Mouse (Mus musculus) intestine, postnatal 0 days (tissue): ENCODE data around the gene Tyrp1. TPM values are rescaled to one million over a fixed set of nuclear protein-coding genes. Genes with fewer than 3 reads are reported as not detected.

Experiments used
- ATAC-seq: fragments of 200-750 bp; cut with Nextera tagmentation; 2 replicates; pipeline ENCODE4 v1.8.0; 2017; ENCODE audit warnings: mild to moderate bottlenecking, moderate TSS enrichment, moderate library complexity
- H3K27ac ChIP-seq: fragments of 300-500 bp; sonication (generic); 2 replicates; pipeline ENCODE4 v1.5.1; 2014; ENCODE audit warnings: mild to moderate bottlenecking, low read depth, low read length, moderate library complexity
- H3K27me3 ChIP-seq: fragments of 300-500 bp; sonication (generic); replicated peaks from 2 replicates; pipeline ENCODE4 v1.6.1; 2014; ENCODE audit warnings: low read length, mixed read lengths; ENCODE audit not compliant: control insufficient read depth, insufficient read depth
- H3K36me3 ChIP-seq: fragments of 300-500 bp; sonication (generic); 2 replicates; pipeline ENCODE4 v1.6.1; 2014; ENCODE audit warnings: mild to moderate bottlenecking, moderate library complexity; ENCODE audit not compliant: control insufficient read depth, insufficient read depth
- H3K4me1 ChIP-seq: fragments of 300-500 bp; sonication (generic); replicated peaks from 2 replicates; pipeline ENCODE4 v1.6.1; 2014; ENCODE audit warnings: antibody characterized with exemption, low read length, mixed read lengths; ENCODE audit not compliant: control insufficient read depth, insufficient read depth
- H3K4me2 ChIP-seq: fragments of 300-500 bp; sonication (generic); replicated peaks from 2 replicates; pipeline ENCODE4 v1.6.1; 2014; ENCODE audit warnings: low read depth, mild to moderate bottlenecking, moderate library complexity
- H3K4me3 ChIP-seq: fragments of 300-500 bp; sonication (generic); 2 replicates; pipeline ENCODE4 v1.5.1; 2014; ENCODE audit warnings: low read depth, low read length
- H3K9ac ChIP-seq: fragments of 300-500 bp; sonication (generic); 2 replicates; pipeline ENCODE4 v1.6.1; 2014; ENCODE audit warnings: mild to moderate bottlenecking, low read depth, low read length
- H3K9me3 ChIP-seq: fragments of 300-500 bp; sonication (generic); 2 replicates; pipeline ENCODE4 v1.6.1; 2016; ENCODE audit warnings: mixed run types; ENCODE audit not compliant: control insufficient read depth
- CTCF ChIP-seq: sonication (generic); IDR thresholded peaks from 2 replicates; pipeline ENCODE4 v1.5.1; 2016; ENCODE audit warnings: low read depth, mild to moderate bottlenecking, control low read depth, antibody characterized with exemption, moderate library complexity
- WGBS: fragments of 180-500 bp; shearing (Covaris S2); extraction: QIAGEN DNeasy Blood & Tissue Kit; methylation state at CpG from one replicate; pipeline ENCODE4 v1.1.7; 2014; 5-methylcytosine and 5-hydroxymethylcytosine counted together
- polyA plus RNA-seq: library from polyadenylated mRNA; unstranded; fragments of >200 nt; fragmentation: Nextera tagmentation; extraction: Ambion mirVana; gene quantifications from 2 replicates; pipeline ENCODE4 v1.2.1, GENCODE M21; 2015

Gene Tyrp1
- polyA plus RNA-seq: not detected in 2 replicates

DNA sequence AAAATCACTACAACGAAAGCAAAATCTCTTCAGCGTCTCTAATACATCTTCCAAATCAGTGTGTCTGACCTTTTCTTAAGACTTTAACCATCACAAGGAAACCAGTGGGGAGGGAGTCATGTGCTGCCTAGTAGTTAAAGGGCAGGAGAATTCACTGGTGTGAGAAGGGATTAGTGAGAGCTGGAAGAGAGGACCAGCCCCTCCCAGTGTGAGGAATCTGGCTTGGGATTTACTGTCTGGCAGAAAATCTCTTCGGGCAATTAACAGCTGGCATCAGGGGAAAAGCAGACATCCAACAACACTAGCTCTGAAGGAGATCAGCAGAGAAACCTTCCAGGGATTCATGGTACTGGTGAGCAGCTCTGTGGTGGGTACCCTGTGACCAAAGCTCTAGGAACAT, at the start of gene Tyrp1:
Tyrp1 (plus strand) TSS at position 74 of the 400 bp plus-strand sequence.
- ATAC-seq: no peak
- Histone ChIP-seq H3K4me3 (no peak within 1 kb of the TSS), H3K27me3 (no peaks in the 10 kb centered on the region), H3K4me2 (no peak within 1 kb of the TSS), H3K27ac (no peak within 1 kb of the TSS), H3K9me3 (no peaks in the 10 kb centered on the region), H3K36me3 (no peaks in the 10 kb centered on the region), H3K9ac (no peak within 1 kb of the TSS), H3K4me1 (no peaks in the 10 kb centered on the region)
- WGBS: 50% methylated on average over 3 of the region's 3 CpGs
- no peak for TF ChIP-seq CTCF

GRCm38 (mm10) chr4:80788339-80788738, 45.6 kb upstream of the Tyrp1 start:
- no peak for TF ChIP-seq CTCF
- H3K4me3 ChIP-seq: no peak overlapping the region
- H3K36me3 ChIP-seq: no peaks in the 10 kb centered on the region
- WGBS: 95% methylated on average over 1 of the region's 1 CpGs
- no peaks in the 10 kb centered on the region for H3K27me3 ChIP-seq
- H3K4me2 ChIP-seq: no peak overlapping the region
- H3K27ac ChIP-seq: no peak overlapping the region
- H3K4me1 ChIP-seq: no peaks in the 10 kb centered on the region
- H3K9me3 ChIP-seq: no peaks in the 10 kb centered on the region
- H3K9ac ChIP-seq: no peak overlapping the region
- ATAC-seq: no peak

DNA sequence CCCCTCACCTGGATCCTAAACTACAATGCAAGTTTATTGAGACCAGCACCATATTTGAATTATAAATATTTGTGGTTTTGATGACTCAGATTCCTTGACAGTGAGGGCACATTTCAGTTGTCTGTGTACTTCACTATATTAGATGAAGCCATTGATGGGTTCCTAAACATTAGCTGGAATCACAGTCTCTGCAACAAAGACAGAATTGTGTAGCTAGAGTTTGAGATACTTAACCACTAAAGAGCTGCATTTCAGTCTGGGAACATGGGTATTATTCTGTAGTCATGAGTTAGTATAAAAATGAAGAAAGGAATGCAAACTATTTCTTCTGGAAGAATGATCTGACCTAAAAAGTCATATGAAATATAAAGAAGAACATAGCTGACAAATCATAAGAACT, 14.4 kb upstream of the Tyrp1 start:
- H3K4me3 ChIP-seq: no peak overlapping the region
- TF ChIP-seq CTCF: no peak
- no peak overlapping the region for H3K9ac ChIP-seq
- ATAC-seq: no peak
- no peaks in the 10 kb centered on the region for H3K4me1 ChIP-seq
- no peak overlapping the region for H3K27ac ChIP-seq
- no peak overlapping the region for H3K4me2 ChIP-seq
- H3K36me3 ChIP-seq: no peaks in the 10 kb centered on the region
- H3K9me3 ChIP-seq: no peaks in the 10 kb centered on the region
- no peaks in the 10 kb centered on the region for H3K27me3 ChIP-seq

GRCm38 (mm10) chr4:80821945-80822344, 12.0 kb upstream of the Tyrp1 start:
- H3K4me2 ChIP-seq: no peak overlapping the region
- no peak for ATAC-seq
- H3K27ac ChIP-seq: no peak overlapping the region
- WGBS: 83% methylated on average over 3 of the region's 3 CpGs
- H3K27me3 ChIP-seq: no peaks in the 10 kb centered on the region
- no peaks in the 10 kb centered on the region for H3K9me3 ChIP-seq
- no peak overlapping the region for H3K9ac ChIP-seq
- no peaks in the 10 kb centered on the region for H3K36me3 ChIP-seq
- H3K4me3 ChIP-seq: no peak overlapping the region
- no peak for TF ChIP-seq CTCF
- H3K4me1 ChIP-seq: no peaks in the 10 kb centered on the region

- Histone ChIP-seq H3K27me3 (no peaks in the 10 kb centered on the region), H3K9ac (no peak overlapping the region), H3K27ac (no peak overlapping the region), H3K9me3 (no peaks in the 10 kb centered on the region), H3K4me3 (no peak overlapping the region), H3K4me1 (no peaks in the 10 kb centered on the region), H3K36me3 (no peaks in the 10 kb centered on the region), H3K4me2 (no peak overlapping the region)
- 46% methylated on average over 2 of the region's 2 CpGs for WGBS
- TF ChIP-seq CTCF: no peak
- no peak for ATAC-seq
Observed at GRCm38 (mm10) chr4:80828232-80828631, 5.7 kb upstream of the Tyrp1 start.

- 72% methylated on average over 4 of the region's 4 CpGs for WGBS
- Histone ChIP-seq H3K9ac (no peak overlapping the region), H3K9me3 (no peaks in the 10 kb centered on the region), H3K4me3 (no peak overlapping the region), H3K36me3 (no peaks in the 10 kb centered on the region), H3K27me3 (no peaks in the 10 kb centered on the region), H3K4me1 (no peaks in the 10 kb centered on the region), H3K4me2 (no peak overlapping the region), H3K27ac (no peak overlapping the region)
- ATAC-seq: no peak
- TF ChIP-seq CTCF: no peak
Observed at GRCm38 (mm10) chr4:80839317-80839716, 5.4 kb downstream of the Tyrp1 start.

GRCm38 (mm10) chr4:80841980-80842379, 8.1 kb downstream of the Tyrp1 start:
- WGBS: 81% methylated on average over 1 of the region's 1 CpGs
- Histone ChIP-seq H3K4me1 (no peaks in the 10 kb centered on the region), H3K27me3 (no peaks in the 10 kb centered on the region), H3K36me3 (no peaks in the 10 kb centered on the region), H3K27ac (no peak overlapping the region), H3K9ac (no peak overlapping the region), H3K4me2 (no peak overlapping the region), H3K9me3 (no peaks in the 10 kb centered on the region), H3K4me3 (no peak overlapping the region)
- no peak for TF ChIP-seq CTCF
- no peak for ATAC-seq
